Mouse (Mus musculus): ENCODE results near the gene Fuom.
A peak's percentile ranks its signal among the peaks of the same experiment; 100 is the strongest.

Gene Fuom

DNA sequence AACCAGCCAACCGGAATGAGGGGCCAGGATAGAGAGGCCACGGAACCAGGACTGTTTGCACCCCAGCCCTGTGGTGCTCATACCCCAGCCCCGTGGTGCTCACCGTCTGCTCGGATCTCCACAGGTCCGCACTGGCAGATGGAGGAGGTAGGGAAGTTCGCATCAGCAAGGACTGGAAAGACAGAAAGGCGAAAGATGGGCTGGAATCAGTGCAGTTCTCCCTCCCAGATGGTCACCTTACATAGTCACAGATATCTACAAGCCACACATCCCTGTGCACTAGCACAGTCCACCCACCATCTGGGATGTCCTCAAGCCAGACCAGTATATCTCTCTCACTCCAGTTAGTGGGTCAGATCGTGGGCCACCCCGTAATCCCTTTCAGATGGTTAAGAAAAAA is 743 bp downstream of the Fuom start:
- DNase-seq (ENCODE audit: low spot score in 2 of 2), result no peak

DNA sequence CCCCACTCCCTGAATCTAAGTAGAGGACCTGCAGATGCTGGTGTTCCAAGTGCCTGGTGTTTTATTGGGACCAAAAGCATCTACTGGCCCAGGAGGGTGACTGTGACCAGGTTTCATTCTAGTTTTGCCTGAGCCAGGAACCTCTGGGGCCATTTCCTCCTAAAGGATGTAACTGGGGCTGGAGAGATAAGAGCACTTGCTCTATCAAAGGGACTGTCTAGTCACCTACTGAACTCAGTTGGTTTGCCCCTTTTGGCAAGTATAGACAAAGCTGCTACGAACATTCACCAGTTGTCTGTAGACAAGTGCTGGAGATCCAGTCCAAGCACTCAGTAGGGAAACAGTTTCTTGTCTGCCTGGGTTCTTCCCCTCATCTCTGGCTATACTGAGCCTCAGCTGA is 3.8 kb downstream of the Fuom start:
- DNase-seq (ENCODE audit: low spot score in 2 of 2), result no peak

DNA sequence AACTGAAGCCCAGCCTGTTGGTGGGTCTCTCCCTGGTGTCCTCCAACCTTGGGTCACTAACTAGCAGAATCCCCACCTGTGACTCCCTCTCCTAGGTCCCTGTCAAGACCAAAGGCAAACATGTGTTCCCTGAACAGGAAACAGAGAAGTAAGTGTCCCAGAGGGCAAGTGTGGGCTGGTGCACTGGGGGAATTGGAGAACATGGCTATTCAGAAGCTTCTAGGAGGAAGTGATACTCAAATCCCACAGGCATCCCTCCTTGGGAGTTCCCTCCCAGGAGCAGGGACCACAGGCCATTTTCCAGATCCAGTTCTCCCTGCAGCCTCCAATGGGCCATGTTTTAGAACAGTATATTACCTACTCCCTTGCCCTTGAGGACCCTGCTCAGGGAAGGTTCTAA is 6.2 kb downstream of the Fuom start:
- no peak for DNase-seq (ENCODE audit: low spot score in 2 of 2)

DNA sequence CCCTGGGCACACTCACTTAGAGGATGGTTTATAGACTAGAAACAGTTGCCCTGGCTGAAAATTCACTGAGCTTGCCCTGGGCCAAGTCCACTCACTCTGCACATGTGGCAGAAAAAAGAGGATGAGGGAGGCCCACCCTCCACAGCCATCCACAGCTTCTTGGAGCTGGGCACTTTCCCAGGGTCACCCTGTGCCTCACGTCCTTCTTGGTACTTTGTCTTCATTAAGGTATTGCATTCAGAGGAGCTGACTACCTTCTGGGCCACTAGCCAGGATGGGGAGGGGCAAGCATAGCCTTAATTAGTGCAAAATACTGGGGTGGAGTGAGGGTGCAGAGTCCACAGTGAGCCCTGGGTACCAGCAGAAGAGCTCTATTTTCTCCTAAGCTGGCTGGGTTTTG is 6.7 kb downstream of the Fuom start:
- no peak for DNase-seq (ENCODE audit: low spot score in 2 of 2)

- no peak for DNase-seq (ENCODE audit: low spot score in 2 of 2)
Observed at GRCm38 (mm10) chr7:140094954-140095353, 7.3 kb downstream of the Fuom start.

- DNase-seq (ENCODE audit: low spot score in 2 of 2), result no peak
Observed at GRCm38 (mm10) chr7:140092924-140093528, 9.2 kb downstream of the Fuom start, which contains the start of gene Prap1. Gene Prap1, plus strand, starts transcription at chr7:140093395.

DNA sequence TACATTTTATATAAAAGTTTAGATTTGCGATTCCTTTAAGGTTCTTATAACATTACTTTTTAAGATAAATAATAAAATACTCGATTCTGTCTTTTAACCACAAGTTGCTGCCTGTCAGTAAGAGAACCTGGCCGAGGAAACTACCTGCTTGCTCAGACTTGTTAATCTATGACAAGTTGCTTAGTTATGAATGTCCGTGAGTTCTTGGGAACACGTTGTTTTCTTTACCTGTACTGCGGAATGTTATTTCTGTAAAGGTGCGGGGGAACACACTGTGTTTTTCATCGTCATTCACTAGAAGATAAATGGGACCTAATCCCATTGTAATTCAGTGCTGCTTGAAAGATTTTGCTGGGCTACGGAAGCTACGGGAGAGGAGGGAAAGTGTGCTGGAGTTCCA is 11.6 kb downstream of the Fuom start:
- DNase-seq (ENCODE audit: low spot score in 2 of 2), result no peak

- peak; percentile 70 to 85 for DNase-seq (ENCODE audit: low spot score in 2 of 2)
Observed at GRCm38 (mm10) chr7:140082242-140082678, 20.0 kb downstream of the Fuom start, which contains the start of gene Caly. Gene Caly, minus strand, starts transcription at chr7:140082548.

DNA sequence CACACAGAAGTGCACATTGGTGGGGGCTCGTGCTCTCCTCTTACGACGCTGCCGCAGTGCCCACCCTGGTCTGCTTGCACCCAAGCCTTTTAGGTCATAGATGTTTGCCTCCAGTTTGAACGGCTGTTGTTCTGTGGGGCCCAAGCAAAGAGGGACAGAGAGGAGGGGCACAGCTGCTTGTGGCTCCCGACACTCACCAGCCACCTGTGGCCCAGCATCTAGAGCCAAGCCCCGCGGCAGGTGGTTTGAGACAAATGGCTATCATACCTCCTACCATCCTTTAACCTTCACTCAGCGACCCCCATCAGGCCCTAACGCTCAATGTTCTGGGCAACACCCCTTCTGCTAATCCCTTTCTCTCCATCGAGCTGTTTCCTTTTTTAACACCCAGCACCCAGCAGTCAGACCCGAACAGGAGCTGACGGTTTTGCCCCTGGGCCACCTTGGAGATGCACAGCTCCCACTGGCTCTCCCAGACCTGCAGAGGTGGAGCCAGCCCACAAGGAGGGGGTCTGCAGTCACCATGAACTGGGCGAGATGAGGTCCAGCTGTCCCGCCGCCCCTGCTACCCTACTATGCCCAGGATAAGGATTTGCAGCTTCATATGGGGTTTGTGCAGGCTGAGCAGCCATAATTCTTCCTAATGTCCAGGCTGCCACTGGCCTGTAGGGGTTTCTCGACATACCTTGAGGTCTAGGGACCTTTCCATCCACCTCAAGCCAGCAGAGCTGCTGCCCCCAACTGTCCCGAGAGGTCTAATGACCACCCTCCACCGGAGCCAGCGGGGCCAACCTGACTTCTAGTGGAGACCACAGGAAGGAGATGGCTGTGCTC is 20.6 kb downstream of the Fuom start:
- peak; percentile 33 to 35 for DNase-seq (ENCODE audit: low spot score in 2 of 2)

GRCm38 (mm10) chr7:140080503-140081156 is 21.6 kb downstream of the Fuom start:
- peak; percentile 65 to 85 for DNase-seq (ENCODE audit: low spot score in 2 of 2)

GRCm38 (mm10) chr7:140078711-140079110 is 23.5 kb downstream of the Fuom start:
- peak in 1 of 2 experiments; percentile 62 for DNase-seq (ENCODE audit: low spot score in 2 of 2)

- DNase-seq (ENCODE audit: low spot score in 2 of 2), result no peak
Observed at GRCm38 (mm10) chr7:140077698-140078097, 24.5 kb downstream of the Fuom start.

DNA sequence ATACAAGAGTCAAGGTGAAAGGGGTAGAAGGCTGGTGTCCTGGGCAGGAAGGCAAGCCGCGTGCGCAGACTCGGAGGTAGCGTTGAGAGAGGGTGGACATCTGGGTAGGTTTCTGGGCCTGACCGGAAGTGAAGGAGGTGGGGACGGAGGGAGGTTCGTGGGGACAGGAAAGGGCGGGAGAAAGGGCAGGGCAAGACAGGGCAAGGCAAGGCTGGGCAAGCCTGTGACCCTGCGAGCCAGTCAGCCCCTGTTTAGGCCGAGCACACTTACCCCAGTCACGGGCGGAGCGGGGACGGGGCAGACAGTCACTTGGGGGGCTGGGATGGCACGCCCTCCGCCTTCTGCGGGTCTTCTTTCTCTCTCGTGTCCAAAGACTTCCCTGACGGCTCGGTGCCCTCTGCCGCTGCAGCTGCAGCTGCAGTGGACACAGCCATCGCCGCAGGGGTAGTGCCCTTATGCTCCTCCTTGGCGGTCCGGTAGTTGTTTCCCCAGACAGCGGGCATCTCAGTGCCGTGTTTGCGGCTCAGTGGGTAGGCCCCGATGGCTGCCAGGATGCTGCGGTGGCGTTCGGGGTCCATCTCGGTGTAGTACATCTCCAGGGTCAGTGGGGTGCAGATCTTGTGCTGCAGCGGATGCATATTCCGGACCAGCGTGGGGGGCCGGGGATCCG is 32.1 kb downstream of the Fuom start:
- DNase-seq (ENCODE audit: low spot score in 2 of 2), result no peak

GRCm38 (mm10) chr7:140067397-140067796 is 34.8 kb downstream of the Fuom start:
- DNase-seq (ENCODE audit: low spot score in 2 of 2), result no peak

- DNase-seq (ENCODE audit: low spot score in 2 of 2), result peak; percentile 61 to 69
Observed at GRCm38 (mm10) chr7:140063092-140063491, 39.1 kb downstream of the Fuom start.

- DNase-seq (ENCODE audit: low spot score in 2 of 2), result no peak
Observed at GRCm38 (mm10) chr7:140062307-140062706, 39.9 kb downstream of the Fuom start.

DNA sequence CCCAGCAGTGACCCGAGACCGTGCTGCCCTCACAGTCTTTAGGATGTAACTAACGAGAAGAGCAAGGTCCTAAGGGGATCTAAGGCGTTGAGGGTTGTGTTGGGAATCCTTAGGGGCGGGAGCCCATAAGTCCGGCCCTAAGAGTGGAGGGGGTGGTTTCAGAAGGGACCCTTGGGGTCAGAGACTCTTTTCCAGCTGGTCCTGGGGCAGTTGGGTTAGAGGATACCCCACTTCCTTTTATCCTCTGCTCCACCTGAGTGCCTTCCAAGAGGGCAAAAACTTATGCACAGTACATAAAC is 40.5 kb downstream of the Fuom start:
- no peak for DNase-seq (ENCODE audit: low spot score in 2 of 2)

- DNase-seq (ENCODE audit: low spot score in 2 of 2), result no peak
Observed at GRCm38 (mm10) chr7:140060936-140061831, 41.1 kb downstream of the Fuom start.

- DNase-seq (ENCODE audit: low spot score in 2 of 2), result no peak
Observed at GRCm38 (mm10) chr7:140059601-140060000, 42.6 kb downstream of the Fuom start.

- no peak for DNase-seq (ENCODE audit: low spot score in 2 of 2)
Observed at GRCm38 (mm10) chr7:140058528-140058927, 43.7 kb downstream of the Fuom start.
